Mouse (Mus musculus) ES-E14 (cell line): ENCODE results near the gene Zfp747. TPM values are rescaled to one million over a fixed set of nuclear protein-coding genes. Genes with fewer than 3 reads are reported as not detected.
A peak's percentile ranks its signal among the peaks of the same experiment; 100 is the strongest.

Experiments
- DNase-seq: peaks from one replicate; pipeline ENCODE4 v3.0.0-alpha.2; 2013; ENCODE audit warnings: low read depth, low spot score
- H3K27ac ChIP-seq: 2 replicates; pipeline ENCODE4 v1.5.1; 2012; ENCODE audit warnings: low read depth, mild to moderate bottlenecking, low read length, moderate library complexity, mixed read lengths; ENCODE audit not compliant: poor library complexity, insufficient read depth, severe bottlenecking
- H3K36me3 ChIP-seq: 2 replicates; pipeline ENCODE4 v1.6.1; 2012; ENCODE audit warnings: mild to moderate bottlenecking, low read length, moderate library complexity, mixed read lengths; ENCODE audit not compliant: control insufficient read depth, poor library complexity, insufficient read depth, severe bottlenecking
- H3K4me1 ChIP-seq, 2 experiments: fragments of 150-350 bp in 1 of 2; sonication (generic) in 1 of 2; 2 replicates each; pipeline ENCODE4 v1.6.1; 2012; ENCODE audit warnings: low read length in 2 of 2, mild to moderate bottlenecking in 1 of 2, mixed read lengths in 1 of 2; ENCODE audit not compliant: control insufficient read depth in 2 of 2, insufficient read depth in 2 of 2, poor library complexity in 1 of 2
- H3K4me3 ChIP-seq, 2 experiments: fragments of 150-350 bp in 1 of 2; sonication (generic) in 1 of 2; 2 replicates each; pipeline ENCODE4 v1.5.1; 2012; ENCODE audit warnings: low read length in 2 of 2, low read depth in 1 of 2, mild to moderate bottlenecking in 1 of 2, mixed read lengths in 1 of 2; ENCODE audit not compliant: insufficient read depth in 1 of 2, poor library complexity in 1 of 2, severe bottlenecking in 1 of 2
- H3K9ac ChIP-seq: 2 replicates; pipeline ENCODE4 v1.6.1; 2012; ENCODE audit warnings: low read depth, mild to moderate bottlenecking, low read length, mixed read lengths; ENCODE audit not compliant: poor library complexity, insufficient read depth, severe bottlenecking
- H3K9me3 ChIP-seq: fragments of 150-350 bp; sonication (generic); 2 replicates; pipeline ENCODE4 v1.6.1; 2012; ENCODE audit warnings: low read depth, mild to moderate bottlenecking, low read length; ENCODE audit not compliant: control insufficient read depth, insufficient read depth
- CHD2 ChIP-seq: IDR thresholded peaks from 2 replicates; pipeline ENCODE4 v1.6.1; 2014; ENCODE audit warnings: mild to moderate bottlenecking, low read depth, low read length, inconsistent platforms
- HCFC1 ChIP-seq: IDR thresholded peaks from 2 replicates; pipeline ENCODE4 v1.6.1; 2012; ENCODE audit warnings: low read length, inconsistent platforms, borderline replicate concordance; ENCODE audit not compliant: insufficient read depth
- MAFK ChIP-seq: IDR thresholded peaks from 2 replicates; pipeline ENCODE4 v1.6.1; 2014; ENCODE audit warnings: mild to moderate bottlenecking, low read depth, low read length, inconsistent platforms; ENCODE audit not compliant: insufficient read depth
- ZC3H11A ChIP-seq: IDR thresholded peaks from 2 replicates; pipeline ENCODE4 v1.6.1; 2012; ENCODE audit warnings: low read depth, mild to moderate bottlenecking, inconsistent platforms, low read length, borderline replicate concordance
- ZNF384 ChIP-seq: IDR thresholded peaks from 2 replicates; pipeline ENCODE4 v1.6.1; 2012; ENCODE audit warnings: low read depth, low read length, inconsistent platforms
- in situ Hi-C, 2 experiments: fragments of 600-800 bp; cut with MboI; formaldehyde crosslinking; loops; one replicate each; pipeline ENCODE4 v1.15.1; 2025; ENCODE audit warnings: low sequenced_read_pairs in 2 of 2, inconsistent platforms in 1 of 2; ENCODE audit not compliant: unreplicated experiment in 2 of 2
- total RNA-seq: library from RNA; depleted of rRNA; stranded (reverse); fragments of 300-350 nt; gene quantifications from 2 replicates; pipeline ENCODE4 v1.2.3, GENCODE M21; 2012

The Zfp747 gene
- total RNA-seq, 1 experiment, result 8.7 TPM

- H3K4me3 ChIP-seq, result no peak overlapping the region
- TF ChIP-seq ZC3H11A (no peak), MAFK (no peak), CHD2 (no peak), HCFC1 (no peak), ZNF384 (no peak)
- H3K9me3 ChIP-seq, result no peaks in the 10 kb centered on the region
- no peaks in the 10 kb centered on the region for H3K36me3 ChIP-seq
- no peak overlapping the region for H3K9ac ChIP-seq
- 0 out of 4 replicates have a peak, but pooled peaks cover 0 to 1% of the 10 kb centered on the region in 2 experiments for H3K4me1 ChIP-seq
- no peak overlapping the region for H3K27ac ChIP-seq
- DNase-seq, result no peak
- in situ Hi-C loops, result no loop called here
Observed at GRCm38 (mm10) chr7:127351230-127352004, 24.4 kb downstream of the Zfp747 start.

GRCm38 (mm10) chr7:127346676-127347075 lies 29.2 kb downstream of the Zfp747 start:
- no peaks in the 10 kb centered on the region for H3K36me3 ChIP-seq
- H3K4me1 ChIP-seq, result peaks cover 1 to 5% of the 10 kb centered on the region in 2 experiments; a peak in 2 of 4 replicates
- DNase-seq, result peak; percentile 63
- H3K4me3 ChIP-seq, result peak overlapping the region in 1 of 2 experiments; percentile 100; a peak in 2 of 4 replicates
- TF ChIP-seq ZNF384, result no peak
- TF ChIP-seq ZC3H11A, result no peak
- no peak for TF ChIP-seq HCFC1
- no peak for TF ChIP-seq CHD2
- no peak for TF ChIP-seq MAFK
- no peak overlapping the region for H3K27ac ChIP-seq
- no peaks in the 10 kb centered on the region for H3K9me3 ChIP-seq
- in situ Hi-C loops, result no loop called here
- no peak overlapping the region for H3K9ac ChIP-seq

- peak; percentile 90 for DNase-seq
- H3K4me1 ChIP-seq, result peaks cover 1 to 5% of the 10 kb centered on the region in 2 experiments; a peak in 2 of 4 replicates
- peak within 1 kb of the TSS; percentile 94 to 100 for H3K4me3 ChIP-seq
- no peak within 1 kb of the TSS; the same call in 1 of the 2 replicates for H3K27ac ChIP-seq
- H3K36me3 ChIP-seq, result no peaks in the 10 kb centered on the region
- peak within 1 kb of the TSS; percentile 87 for H3K9ac ChIP-seq
- in situ Hi-C loops, result no loop called here
- H3K9me3 ChIP-seq, result no peaks in the 10 kb centered on the region
- peak; percentile 87 for TF ChIP-seq HCFC1
- TF ChIP-seq ZNF384, result no peak
- peak; percentile 30; the same call in 1 of the 2 replicates for TF ChIP-seq CHD2
Observed at GRCm38 (mm10) chr7:127345512-127346325, 30.1 kb downstream of the Zfp747 start, which contains the start of gene Zfp768. Gene Zfp768, minus strand, starts transcription at chr7:127345589.

GRCm38 (mm10) chr7:127345092-127345491 lies 30.8 kb downstream of the Zfp747 start:
- no peak overlapping the region; the same call in 1 of the 2 replicates for H3K27ac ChIP-seq
- DNase-seq, result no peak
- in situ Hi-C loops, result no loop called here
- H3K4me1 ChIP-seq, result peaks cover 1 to 5% of the 10 kb centered on the region in 2 experiments; a peak in 2 of 4 replicates
- H3K36me3 ChIP-seq, result no peaks in the 10 kb centered on the region
- no peaks in the 10 kb centered on the region for H3K9me3 ChIP-seq
- H3K9ac ChIP-seq, result peak overlapping the region; percentile 87
- H3K4me3 ChIP-seq, result peak overlapping the region; percentile 94 to 100
- TF ChIP-seq HCFC1 (no peak), ZNF384 (no peak), CHD2 (no peak), MAFK (no peak), ZC3H11A (no peak)
